Mouse (Mus musculus) myocyte (in vitro differentiated cells): ENCODE results near the gene Nfkb1.

Experiments used
- MAX ChIP-seq: IDR thresholded peaks from one replicate; pipeline ENCODE4 v1.6.1; 2011; ENCODE audit warnings: low read depth, mild to moderate bottlenecking, control low read depth
- MYOD1 ChIP-seq, 3 experiments: IDR thresholded peaks; one replicate each; pipeline ENCODE4 v1.6.1; 2011; ENCODE audit warnings: control low read depth in 2 of 3, low read depth in 2 of 3, mild to moderate bottlenecking in 2 of 3, moderate library complexity in 1 of 3; ENCODE audit not compliant: insufficient read length in 2 of 3, control insufficient read depth in 1 of 3
- POLR2A ChIP-seq: IDR thresholded peaks from one replicate; pipeline ENCODE4 v1.6.1; 2011; ENCODE audit warnings: low read depth, mild to moderate bottlenecking, control low read depth, moderate library complexity; ENCODE audit not compliant: insufficient read length
- POLR2AphosphoS2 ChIP-seq: IDR thresholded peaks from one replicate; pipeline ENCODE4 v1.6.1; 2011; ENCODE audit warnings: low read depth, control low read depth; ENCODE audit not compliant: insufficient read length
- TCF12 ChIP-seq: IDR thresholded peaks from one replicate; pipeline ENCODE4 v1.6.1; 2011; ENCODE audit warnings: mild to moderate bottlenecking, control low read depth; ENCODE audit not compliant: poor library complexity, insufficient read depth, severe bottlenecking

GRCm38 (mm10) chr3:135658540-135659097 lies 32.7 kb downstream of the Nfkb1 start:
- no peak for TF ChIP-seq MAX
- TF ChIP-seq POLR2A: no peak
- TF ChIP-seq TCF12: no peak
- no peak for TF ChIP-seq POLR2AphosphoS2
- no peak for TF ChIP-seq MYOD1 (IDR thresholded peaks at IDR 0.05; ENCODE audit: control insufficient read depth in 1 of 3, insufficient read length in 2 of 3, low read depth in 2 of 3)
